Mouse (Mus musculus) frontal cortex, adult 2 months (tissue): ENCODE data around the gene Macrod2. TPM values are rescaled to one million over a fixed set of nuclear protein-coding genes. Genes with fewer than 3 reads are reported as not detected.

ENCODE experiments used
- DNase-seq, 2 experiments: peaks; one replicate each; pipeline ENCODE4 v3.0.0; 2022; ENCODE audit warnings: low spot score in 1 of 2; ENCODE audit errors: extremely low spot score in 1 of 2
- polyA plus RNA-seq: library from polyadenylated mRNA; depleted of rRNA; stranded (reverse); fragments of >200 nt; gene quantifications from 2 replicates; pipeline ENCODE4 v1.2.3, GENCODE M21; 2012

Macrod2 gene
- polyA plus RNA-seq, 1 experiment, result 25.6 TPM

DNA sequence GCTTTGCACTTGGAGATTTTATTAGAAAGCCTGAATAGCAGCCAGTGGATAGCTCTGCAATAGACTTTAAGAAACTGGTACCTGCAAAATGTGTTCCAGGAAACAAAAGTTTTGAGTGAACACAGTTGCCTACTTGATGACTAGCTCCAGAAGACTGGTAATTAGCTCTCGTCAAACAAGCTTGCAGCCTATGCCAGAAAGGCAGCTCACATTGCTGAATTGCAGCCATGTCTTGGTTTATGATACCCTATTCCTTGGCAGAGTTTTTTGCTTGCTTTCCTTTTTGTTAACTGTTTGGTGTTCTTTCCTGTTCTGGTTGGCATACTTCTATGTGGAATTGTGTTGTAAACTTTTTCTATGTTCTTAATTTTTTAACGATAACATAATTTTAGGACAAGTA lies 154.2 kb downstream of the Macrod2 start:
- no peak for DNase-seq

DNA sequence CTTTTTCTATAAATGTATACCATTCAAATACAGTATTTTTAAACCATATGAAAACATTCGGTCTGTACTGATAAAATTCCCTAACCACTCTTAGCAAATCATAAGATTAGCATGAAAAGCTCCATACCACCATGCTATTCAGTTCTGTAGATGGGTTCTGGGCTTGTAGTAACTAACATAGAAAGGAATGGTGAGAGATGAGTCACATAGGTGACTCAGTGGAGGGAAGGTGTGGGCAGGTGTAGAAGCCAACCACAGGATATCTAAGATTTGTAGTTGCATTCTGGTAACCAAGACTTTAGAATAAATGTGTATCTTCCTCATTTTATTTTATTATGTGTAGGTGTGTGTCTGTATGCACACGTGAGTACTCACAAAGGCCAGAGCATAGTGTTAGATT lies 166.3 kb downstream of the Macrod2 start:
- no peak for DNase-seq

DNA sequence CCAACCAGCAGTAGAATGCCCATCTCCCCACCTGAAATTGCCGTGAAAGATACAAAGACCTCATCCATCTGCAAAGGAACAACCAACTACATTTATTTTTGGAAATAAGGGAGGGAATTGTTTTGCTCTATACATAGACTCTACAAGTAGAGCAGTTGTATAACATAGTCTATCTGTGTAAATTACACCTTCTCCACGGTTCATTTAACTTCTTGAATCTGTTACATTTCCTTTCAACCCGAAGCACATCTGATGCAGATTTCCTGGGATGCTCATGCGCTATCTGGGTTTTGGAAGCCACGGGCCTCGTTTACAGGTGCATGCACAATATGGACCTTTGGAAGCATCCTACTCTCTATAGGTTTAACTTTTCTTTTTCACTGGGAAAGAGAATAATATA lies 175.8 kb downstream of the Macrod2 start:
- no peak for DNase-seq

DNA sequence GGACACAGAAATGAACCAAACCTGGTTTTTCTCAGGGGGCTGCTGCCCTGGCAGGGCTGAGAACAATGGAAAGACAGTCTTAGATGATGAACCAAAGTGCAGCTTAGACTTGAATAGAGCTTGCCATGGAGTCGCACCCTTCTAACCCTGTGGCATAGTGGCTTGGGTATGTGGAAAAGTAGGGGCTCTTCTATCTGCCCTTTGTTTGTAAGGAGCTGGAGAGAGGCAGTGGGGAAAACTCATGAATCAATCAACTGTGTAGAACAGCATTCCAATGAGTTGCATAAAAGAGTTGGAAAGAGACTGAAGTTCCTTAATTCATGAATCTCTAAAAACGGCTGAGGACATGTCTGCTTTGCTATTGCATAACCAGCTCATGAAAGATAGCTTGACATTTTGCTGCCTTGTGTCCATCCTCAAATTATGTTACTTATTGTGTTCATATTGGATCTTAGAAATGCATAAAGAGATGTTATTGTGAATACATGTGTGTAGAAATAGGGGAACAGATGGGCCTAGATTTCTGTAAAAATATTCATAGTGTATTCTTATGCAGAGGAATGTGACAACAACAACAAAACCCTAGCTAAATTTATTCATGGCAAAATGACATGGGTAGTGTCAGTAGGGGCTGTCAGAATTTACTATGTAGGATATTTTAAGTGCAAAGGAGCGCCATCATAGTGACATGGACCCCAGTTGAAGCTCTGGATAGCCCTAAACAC lies 197.6 kb downstream of the Macrod2 start:
- peak in 1 of 2 experiments; percentile 8 for DNase-seq

DNA sequence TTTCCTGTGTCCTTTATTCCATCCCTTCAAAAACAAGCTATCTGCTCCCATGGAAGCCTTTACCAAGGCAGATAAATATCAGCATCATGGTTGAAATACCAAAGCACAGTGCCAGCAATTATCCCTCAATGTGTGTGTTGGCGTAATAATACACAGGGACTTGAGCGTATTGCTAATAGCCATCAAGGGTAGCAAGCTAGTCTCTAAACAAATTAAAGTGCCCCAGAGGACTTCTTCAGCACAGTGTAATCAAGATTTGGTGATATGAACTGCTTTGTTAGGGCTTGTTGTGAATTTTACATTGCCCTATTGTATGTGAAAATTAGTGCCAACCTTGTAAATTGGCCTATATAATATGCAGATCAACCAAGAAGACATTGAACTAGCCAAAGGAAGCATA lies 201.8 kb downstream of the Macrod2 start:
- DNase-seq, result no peak

DNA sequence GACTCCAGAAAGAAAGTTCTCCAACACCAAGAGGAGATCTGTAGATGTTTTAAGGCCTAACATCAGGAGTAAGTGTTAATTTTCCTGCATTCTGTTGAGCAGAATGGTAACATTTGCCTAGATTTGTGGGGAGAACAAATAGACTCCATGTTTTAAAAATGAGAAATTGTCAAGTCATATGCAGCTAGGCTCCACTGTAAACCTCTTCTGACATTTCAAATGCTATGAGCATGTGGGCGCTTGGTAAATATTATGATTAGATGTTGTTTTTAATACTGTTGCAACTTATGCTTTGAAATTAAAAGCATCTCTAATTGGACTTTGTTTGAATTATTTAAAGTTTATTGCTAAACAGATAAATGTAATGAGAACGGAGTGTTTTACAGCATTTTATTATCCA lies 220.3 kb downstream of the Macrod2 start:
- DNase-seq, result no peak

DNA sequence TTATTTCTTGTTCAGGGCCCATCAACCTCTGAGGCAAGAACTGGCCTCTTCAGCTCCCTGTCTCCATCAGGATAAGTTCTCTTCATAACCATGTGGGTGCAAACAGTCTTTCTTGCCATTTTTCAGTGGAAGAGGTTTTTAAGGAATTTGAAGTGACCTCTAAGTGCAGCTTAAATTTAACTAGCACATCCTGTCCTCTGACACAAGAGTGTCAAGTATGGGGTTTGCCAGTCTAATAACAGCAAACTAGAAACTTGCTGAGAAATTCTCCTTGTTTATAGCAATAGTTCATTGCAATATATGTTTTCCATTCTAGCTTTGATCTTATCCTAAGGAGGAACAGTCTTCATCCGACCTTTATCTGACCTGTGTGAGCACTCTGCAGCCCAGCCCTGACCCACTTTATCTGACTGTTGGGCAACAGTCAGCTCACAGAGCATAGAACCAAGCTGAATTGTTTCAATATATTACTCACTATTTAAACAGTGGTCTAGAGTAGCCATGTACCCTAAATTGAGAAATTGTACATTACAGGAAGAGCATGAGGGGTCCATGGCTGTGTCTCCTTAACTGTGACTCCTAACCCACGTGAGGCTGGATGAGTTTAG lies 226.7 kb downstream of the Macrod2 start:
- no peak for DNase-seq

DNA sequence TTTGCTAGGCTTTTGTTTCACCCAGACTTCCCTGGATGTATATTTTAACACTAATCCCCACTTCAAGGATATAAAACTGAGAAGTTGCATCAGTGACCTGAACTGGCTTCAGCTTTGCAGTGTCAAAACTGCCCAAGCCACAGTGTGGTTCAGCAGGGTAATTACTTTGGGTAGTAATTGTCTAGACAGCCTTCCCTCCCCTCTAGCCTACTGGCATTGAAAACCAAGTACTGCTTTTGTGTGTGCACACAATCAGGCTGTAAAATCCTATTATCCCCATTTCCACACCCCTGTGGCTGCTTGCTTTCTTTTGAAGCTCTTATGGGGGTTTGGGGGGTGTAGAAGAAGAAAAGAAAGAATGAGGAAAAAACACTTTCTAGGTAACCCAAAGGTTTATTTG lies 258.4 kb downstream of the Macrod2 start:
- no peak for DNase-seq

DNA sequence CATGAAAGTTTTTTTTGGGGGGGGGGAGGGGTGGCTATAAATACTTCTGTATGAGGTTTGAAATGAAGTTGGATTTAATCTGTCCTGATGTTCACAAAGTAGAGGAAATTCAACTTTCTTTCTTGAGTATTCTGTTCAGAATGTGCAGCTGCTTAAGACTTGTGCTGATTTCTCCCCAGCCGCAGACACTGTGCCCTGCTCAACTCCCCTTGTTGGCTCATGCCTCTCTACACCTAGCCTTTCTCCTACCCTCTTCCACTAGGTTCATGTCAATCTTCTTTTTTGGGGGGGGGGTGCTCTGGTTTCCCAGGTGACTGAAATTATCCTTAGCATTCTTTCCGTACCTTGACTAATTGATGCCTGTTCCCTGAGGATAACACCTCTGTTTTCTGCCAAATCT lies 258.9 kb downstream of the Macrod2 start:
- no peak for DNase-seq

DNA sequence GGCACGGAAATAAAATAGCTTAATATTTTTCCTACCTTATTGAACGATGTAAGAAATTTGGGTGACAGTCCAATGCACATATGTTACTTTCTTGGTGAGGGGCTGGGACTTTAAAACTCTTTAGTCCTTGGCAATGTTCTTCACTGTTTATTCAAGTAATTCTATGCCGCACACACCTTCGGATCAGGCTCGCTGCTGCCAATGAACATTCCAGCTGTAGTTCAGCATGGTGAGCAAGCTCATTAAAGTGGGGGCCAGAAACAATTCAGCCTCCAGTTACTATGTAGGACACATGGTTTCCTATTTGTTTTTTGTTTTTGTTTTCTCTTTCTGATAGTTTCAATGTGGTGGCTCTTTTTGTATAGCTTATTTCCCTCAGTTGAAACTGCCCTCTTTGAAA lies 267.6 kb downstream of the Macrod2 start:
- no peak for DNase-seq

DNA sequence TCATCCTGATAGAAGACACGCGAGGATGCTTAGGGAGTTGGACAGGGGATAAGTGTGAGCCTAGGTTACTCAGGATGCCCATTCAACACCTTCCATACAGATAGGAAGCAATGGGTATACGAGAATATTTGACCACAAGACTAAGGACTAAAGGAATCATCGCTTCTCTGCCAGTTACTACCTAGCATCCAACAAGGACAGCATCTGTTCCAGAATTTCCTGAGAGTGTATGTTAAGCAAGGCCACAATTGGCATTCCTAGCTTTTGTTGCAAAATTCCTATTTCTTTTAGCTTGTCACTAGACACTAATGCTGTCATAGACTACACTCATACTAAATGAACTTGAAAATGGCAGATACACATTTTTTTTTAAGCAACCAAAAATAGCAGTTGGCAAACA lies 269.3 kb downstream of the Macrod2 start:
- DNase-seq, result no peak

DNA sequence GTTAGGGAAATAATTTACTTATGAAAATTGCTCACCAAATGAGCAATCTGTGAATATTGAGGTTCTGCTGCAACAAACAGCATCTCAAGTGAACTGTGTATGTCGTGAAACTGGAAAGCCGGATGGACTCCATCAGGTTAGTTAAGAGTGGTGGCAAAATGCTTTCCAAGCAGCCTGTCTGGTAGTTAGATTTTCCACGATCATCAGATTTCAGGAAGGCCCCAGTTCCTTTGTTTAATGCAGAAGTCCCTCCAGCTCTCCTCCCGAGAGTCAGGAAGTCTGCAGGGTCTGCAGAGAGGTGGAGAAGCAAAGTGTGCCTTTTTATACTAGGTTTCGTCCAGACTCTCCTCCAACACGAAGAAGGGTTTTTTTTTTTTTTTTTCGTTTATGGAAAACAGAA lies 271.7 kb downstream of the Macrod2 start:
- no peak for DNase-seq

DNA sequence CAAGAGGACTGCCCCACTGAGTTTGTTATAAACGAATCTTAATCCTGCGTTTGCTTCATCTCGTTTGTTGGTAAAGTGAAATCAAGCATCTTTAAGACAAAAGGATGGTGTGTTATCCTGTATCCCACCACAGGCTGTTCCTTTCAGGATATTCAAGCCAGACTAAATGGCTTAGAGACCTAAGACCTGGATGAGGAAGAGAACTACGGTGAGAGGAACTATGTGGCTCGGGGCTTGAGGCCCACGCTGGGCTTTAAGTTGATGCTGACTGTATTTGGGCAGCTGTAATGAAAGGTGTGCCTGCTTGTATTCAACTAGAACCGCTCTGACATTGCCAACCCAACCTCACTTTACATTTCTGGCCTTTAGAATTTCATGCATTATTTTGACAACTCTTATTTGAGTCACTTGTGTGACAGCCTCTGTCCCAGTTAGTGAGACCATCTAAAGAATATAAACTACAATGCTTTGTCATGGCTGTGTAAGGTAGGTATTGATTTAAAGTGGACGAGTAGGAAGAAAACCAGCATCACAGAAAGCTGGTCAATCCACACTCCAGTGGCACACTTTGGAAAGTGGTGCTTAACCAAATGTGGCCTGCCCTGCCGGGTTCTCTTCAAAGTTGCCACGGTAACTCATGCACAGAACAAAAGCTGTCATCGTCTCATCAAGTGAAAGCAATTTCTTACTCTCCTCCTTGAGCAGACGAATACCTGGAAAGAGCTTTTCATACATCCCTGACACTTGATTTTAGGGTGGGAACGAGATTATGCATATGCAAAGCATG lies 272.3 kb downstream of the Macrod2 start:
- DNase-seq, result no peak

DNA sequence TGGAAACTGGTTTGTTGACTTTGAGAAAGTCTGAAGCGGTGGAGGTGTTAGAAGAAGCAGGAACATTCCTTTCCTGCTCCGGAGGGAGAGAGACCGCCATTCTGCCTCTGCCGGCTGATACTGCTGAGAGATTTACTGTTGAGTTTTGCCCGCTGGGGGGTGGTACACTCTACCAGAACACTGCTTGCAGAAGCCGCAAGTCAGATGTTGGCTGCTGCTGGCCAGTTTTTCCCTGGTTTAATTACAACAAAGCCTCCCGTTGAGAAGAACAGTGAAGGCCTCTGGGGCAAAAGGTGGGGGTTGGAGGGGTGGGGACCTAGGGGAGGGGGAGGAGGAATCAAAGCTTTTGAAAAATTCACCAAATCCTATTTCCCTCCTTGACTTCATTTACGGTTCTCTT lies 273.2 kb downstream of the Macrod2 start:
- DNase-seq, result peak; percentile 65 to 90

DNA sequence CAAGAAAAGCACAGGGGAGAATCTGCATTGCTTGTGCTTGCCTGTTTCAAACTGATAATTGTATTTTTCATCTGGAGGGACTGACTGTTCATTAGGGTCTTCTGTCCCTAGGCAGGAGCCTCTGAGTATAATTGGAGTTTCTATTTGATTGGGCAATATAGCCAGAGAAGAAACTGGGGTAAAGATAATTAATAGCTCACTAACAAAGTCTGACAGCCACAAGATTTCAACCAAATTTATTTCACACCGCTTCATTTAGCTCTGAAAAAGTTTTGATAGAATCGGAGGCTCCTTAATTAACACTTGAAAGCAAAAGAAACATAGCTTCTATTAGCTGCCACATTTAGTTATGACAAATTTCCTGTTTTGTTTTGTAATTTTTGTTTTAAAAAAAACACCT lies 274.0 kb downstream of the Macrod2 start:
- DNase-seq, result no peak

DNA sequence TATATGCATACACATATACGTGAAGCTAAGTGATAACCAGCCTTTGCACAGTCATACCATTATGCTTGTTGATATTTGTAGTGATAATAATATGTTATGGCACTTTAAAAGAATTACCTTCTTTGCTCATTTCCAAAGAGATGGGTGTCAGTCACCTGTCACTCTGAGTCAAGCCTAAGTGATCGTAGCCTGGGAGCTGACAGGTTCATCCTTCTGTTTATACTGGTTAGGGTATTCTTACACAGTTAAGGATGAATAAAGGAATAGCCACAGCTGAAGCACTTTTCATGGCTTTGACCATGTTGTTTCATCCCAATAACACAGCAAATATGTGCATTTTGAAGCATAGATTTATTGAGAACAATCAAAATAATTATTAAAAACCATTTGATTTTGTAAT lies 274.7 kb downstream of the Macrod2 start:
- no peak for DNase-seq

DNA sequence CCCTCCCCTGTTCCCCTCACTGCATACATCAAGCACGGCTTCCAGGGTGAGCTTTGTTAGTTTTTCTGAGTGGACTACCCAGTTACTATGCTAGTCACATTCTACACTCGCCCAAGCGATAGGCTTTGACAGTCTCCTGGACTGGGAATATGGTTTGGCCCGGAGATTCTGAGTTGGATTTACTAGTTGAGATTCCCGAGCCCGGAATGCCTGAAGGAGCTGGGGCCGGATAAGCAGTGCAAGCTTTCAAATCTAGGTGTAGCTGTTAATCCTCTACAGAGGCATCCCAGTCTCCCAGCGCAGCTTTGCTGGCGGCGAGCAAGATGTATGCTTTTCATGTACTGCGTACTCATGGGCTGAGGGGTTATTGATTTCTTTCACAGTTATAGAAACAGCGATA lies 275.3 kb downstream of the Macrod2 start:
- DNase-seq, result peak; percentile 40 to 71

DNA sequence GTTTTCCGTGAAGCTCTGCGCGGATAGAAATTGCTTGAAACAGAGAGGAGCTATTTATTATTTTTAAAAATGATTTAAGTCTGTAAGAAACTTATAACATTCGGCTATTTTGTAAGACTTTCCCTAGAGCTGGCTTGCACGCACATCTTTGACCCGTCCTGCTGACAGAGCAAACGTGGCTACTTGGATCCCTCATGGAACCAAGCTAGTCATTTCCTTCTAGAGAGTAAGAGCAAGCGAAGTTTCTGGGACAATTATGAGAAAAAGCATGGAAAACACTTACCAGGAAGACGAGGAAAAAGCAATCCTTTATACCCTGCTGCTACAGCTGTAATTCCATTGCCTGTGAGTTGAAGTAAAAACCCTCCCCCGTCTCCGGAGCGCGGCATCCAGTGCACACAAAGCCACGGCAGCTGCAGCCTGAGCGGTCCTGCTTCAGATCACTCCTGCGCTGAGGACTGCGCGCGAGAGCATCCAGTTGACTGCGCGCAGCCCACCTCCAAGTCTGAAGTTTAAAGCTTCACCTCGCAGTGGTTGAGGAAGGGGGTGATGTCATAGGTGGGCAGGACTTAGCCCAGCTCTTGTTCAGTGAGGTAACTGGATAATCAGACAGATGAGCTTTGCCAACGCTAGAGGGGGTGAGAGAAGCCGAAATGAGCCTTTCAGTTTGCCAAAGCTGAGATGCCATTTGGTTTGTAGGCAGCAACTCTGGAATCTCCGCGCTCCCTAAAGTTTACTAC lies 276.0 kb downstream of the Macrod2 start, which contains the start of gene Flrt3:
Flrt3 (minus strand) TSS at position 507 of the 740 bp plus-strand sequence.
- DNase-seq, result peak; percentile 96 to 98

DNA sequence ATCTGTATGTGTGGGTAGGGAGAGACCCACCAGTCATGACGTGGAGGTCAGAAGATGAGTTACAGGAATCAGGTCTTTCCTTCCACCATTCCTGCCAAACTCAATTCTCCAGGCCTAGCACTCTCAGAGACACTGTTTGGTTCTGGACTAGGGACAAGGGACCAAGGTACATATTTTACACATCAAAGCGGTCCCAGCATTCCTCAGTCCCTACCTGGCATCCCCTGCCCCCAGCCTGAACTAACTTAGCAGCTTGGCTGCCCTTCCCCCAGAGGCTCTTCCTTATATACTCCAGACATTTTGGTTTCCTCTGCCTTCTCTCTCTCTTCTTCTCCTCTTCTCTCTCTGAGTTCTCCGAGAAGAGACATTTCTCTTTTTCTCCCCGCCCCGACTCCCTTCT lies 278.4 kb downstream of the Macrod2 start:
- no peak for DNase-seq

DNA sequence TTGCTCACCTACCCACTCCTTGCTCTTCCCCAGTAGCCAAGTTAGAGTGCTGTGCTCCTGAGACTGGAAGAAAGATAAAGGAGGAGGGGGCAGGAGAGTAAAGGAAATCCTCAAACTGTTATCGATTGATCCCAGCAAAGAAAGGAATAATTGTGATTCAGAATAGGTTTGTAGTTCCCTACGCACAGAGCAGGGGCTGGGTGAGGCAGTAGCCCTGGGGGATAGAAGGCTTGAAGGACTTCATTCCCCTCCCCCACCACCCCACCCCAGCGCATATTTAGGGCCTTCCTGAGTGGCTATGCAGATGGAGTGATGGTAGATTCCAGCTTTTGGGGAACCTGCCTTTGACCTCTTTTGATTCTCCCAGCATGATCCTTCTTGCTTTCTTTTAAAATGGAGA lies 281.6 kb downstream of the Macrod2 start:
- DNase-seq, result no peak

DNA sequence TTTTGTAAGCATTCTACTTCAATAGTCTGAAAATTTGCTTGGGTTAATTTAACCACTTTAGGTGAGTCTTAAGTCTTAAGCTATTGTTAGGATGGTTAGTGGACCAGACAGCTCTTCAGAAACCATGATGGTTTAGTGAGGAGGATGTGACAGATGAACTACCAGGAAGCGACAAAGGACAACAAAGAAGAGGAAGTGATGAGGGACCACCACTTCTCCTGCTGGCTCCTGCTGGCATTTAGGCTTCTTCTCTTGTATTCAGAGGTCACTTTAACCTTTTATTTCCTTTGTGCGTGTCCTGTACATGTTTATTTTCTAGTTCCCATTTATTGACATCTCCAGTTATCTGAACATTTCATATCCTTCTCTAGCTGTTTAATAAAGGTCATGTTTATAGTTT lies 295.8 kb downstream of the Macrod2 start:
- no peak for DNase-seq
